Mouse (Mus musculus) CH12.LX (cell line): ENCODE results near the gene Pfkfb4. TPM values are rescaled to one million over a fixed set of nuclear protein-coding genes. Genes with fewer than 3 reads are reported as not detected.

ENCODE experiments used
- DNase-seq: peaks from one replicate; pipeline ENCODE4 v3.0.0-alpha.2; 2013; ENCODE audit errors: extremely low read depth
- H3K27ac ChIP-seq: 2 replicates; pipeline ENCODE4 v1.5.1; 2012; ENCODE audit warnings: low read depth, mild to moderate bottlenecking, control low read depth, moderate library complexity; ENCODE audit not compliant: insufficient read depth
- H3K27me3 ChIP-seq: replicated peaks from 2 replicates; pipeline ENCODE3; 2012; ENCODE audit warnings: inconsistent platforms
- H3K36me3 ChIP-seq, 2 experiments: replicated peaks in 1 of 2; 2 replicates each; pipeline versions ENCODE3 to v1.6.1; 2012; ENCODE audit warnings: inconsistent platforms in 1 of 2, low read length in 1 of 2, mild to moderate bottlenecking in 1 of 2, mixed read lengths in 1 of 2, moderate library complexity in 1 of 2; ENCODE audit not compliant: control insufficient read depth in 1 of 2, insufficient read depth in 1 of 2
- H3K4me1 ChIP-seq, 2 experiments: 2 replicates each; pipeline ENCODE4 v1.6.1; 2012; ENCODE audit warnings: inconsistent platforms in 1 of 2, moderate library complexity in 1 of 2; ENCODE audit not compliant: insufficient read depth in 2 of 2, control insufficient read depth in 1 of 2
- H3K4me2 ChIP-seq: 2 replicates; pipeline ENCODE4 v1.6.1; 2012; ENCODE audit warnings: low read depth, mild to moderate bottlenecking, control low read depth; ENCODE audit not compliant: poor library complexity, insufficient read depth, severe bottlenecking
- H3K4me3 ChIP-seq, 3 experiments: fragments of 150-350 bp in 1 of 3; sonication (generic) in 1 of 3; replicated peaks in 1 of 3; 2 replicates each; pipeline versions ENCODE3 to v1.5.1; 2011 to 2012; ENCODE audit warnings: low read depth in 2 of 3, low read length in 2 of 3, mild to moderate bottlenecking in 2 of 3, moderate library complexity in 2 of 3, control low read depth in 1 of 3, improper control_type of control experiment in 1 of 3, inconsistent platforms in 1 of 3, mixed read lengths in 1 of 3; ENCODE audit not compliant: poor library complexity in 1 of 3
- H3K79me2 ChIP-seq: replicated peaks from 2 replicates; pipeline ENCODE4 v1.6.1; 2012; ENCODE audit warnings: mild to moderate bottlenecking, moderate library complexity; ENCODE audit not compliant: control insufficient read depth, poor library complexity, insufficient read depth, severe bottlenecking; ENCODE audit errors: extremely low read depth
- H3K9ac ChIP-seq: 2 replicates; pipeline ENCODE4 v1.6.1; 2012; ENCODE audit warnings: low read depth, mild to moderate bottlenecking, control low read depth, moderate library complexity; ENCODE audit not compliant: insufficient read depth
- H3K9me3 ChIP-seq: replicated peaks from 2 replicates; pipeline ENCODE3; 2012; ENCODE audit warnings: low read length, inconsistent platforms, mixed read lengths
- BHLHE40 ChIP-seq: IDR thresholded peaks from 2 replicates; pipeline ENCODE4 v1.6.1; 2011; ENCODE audit warnings: mild to moderate bottlenecking, low read depth, low read length, improper control_type of control experiment
- CHD1 ChIP-seq: IDR thresholded peaks from 2 replicates; pipeline ENCODE4 v1.6.1; 2012; ENCODE audit warnings: low read depth, low read length, improper control_type of control experiment, inconsistent platforms
- CTCF ChIP-seq, 2 experiments: IDR thresholded peaks in 1 of 2; conservative IDR thresholded peaks in 1 of 2; 2 replicates each; pipeline ENCODE4 v1.5.1; 2011 to 2012; ENCODE audit warnings: low read depth in 2 of 2, low read length in 2 of 2, improper control_type of control experiment in 1 of 2, inconsistent platforms in 1 of 2, mild to moderate bottlenecking in 1 of 2, moderate library complexity in 1 of 2
- E2F4 ChIP-seq: IDR thresholded peaks from 2 replicates; pipeline ENCODE4 v1.6.1; 2011; ENCODE audit warnings: low read depth, low read length, improper control_type of control experiment; ENCODE audit not compliant: insufficient replicate concordance
- ELF1 ChIP-seq: IDR thresholded peaks from 2 replicates; pipeline ENCODE4 v1.6.1; 2014; ENCODE audit warnings: low read depth, mild to moderate bottlenecking, inconsistent platforms, low read length, improper control_type of control experiment
- EP300 ChIP-seq: IDR thresholded peaks from 2 replicates; pipeline ENCODE4 v1.6.1; 2011; ENCODE audit warnings: low read length, improper control_type of control experiment
- ETS1 ChIP-seq: conservative IDR thresholded peaks from 2 replicates; pipeline ENCODE4 v1.6.1; 2012; ENCODE audit warnings: low read depth, mild to moderate bottlenecking, inconsistent platforms, low read length, improper control_type of control experiment, moderate library complexity
- GABPA ChIP-seq: IDR thresholded peaks from 2 replicates; pipeline ENCODE4 v1.6.1; 2012; ENCODE audit warnings: low read depth, low read length, improper control_type of control experiment, inconsistent platforms; ENCODE audit not compliant: insufficient replicate concordance
- HCFC1 ChIP-seq: IDR thresholded peaks from 2 replicates; pipeline ENCODE4 v1.6.1; 2012; ENCODE audit warnings: low read depth, mild to moderate bottlenecking, inconsistent platforms, low read length, improper control_type of control experiment
- IRF4 ChIP-seq: IDR thresholded peaks from 2 replicates; pipeline ENCODE4 v1.6.1; 2014; ENCODE audit warnings: low read depth, mild to moderate bottlenecking, inconsistent platforms, low read length, improper control_type of control experiment
- JUN ChIP-seq: IDR thresholded peaks from 2 replicates; pipeline ENCODE4 v1.6.1; 2011; ENCODE audit warnings: low read depth, mild to moderate bottlenecking, low read length, improper control_type of control experiment, moderate library complexity; ENCODE audit not compliant: insufficient read depth
- JUND ChIP-seq: conservative IDR thresholded peaks from 2 replicates; pipeline ENCODE4 v1.6.1; 2011; ENCODE audit warnings: low read depth, low read length, improper control_type of control experiment
- KAT2A ChIP-seq: IDR thresholded peaks from 2 replicates; pipeline ENCODE4 v1.6.1; 2012; ENCODE audit warnings: low read length, improper control_type of control experiment, inconsistent platforms; ENCODE audit not compliant: insufficient replicate concordance
- MAFK ChIP-seq: IDR thresholded peaks from 2 replicates; pipeline ENCODE4 v1.6.1; 2011; ENCODE audit warnings: low read length, improper control_type of control experiment; ENCODE audit not compliant: insufficient replicate concordance
- MAX ChIP-seq: IDR thresholded peaks from 2 replicates; pipeline ENCODE4 v1.6.1; 2011; ENCODE audit warnings: low read length, improper control_type of control experiment
- MAZ ChIP-seq: IDR thresholded peaks from 2 replicates; pipeline ENCODE4 v1.6.1; 2012; ENCODE audit warnings: low read depth, mild to moderate bottlenecking, inconsistent platforms, low read length, improper control_type of control experiment, moderate library complexity
- MEF2A ChIP-seq: IDR thresholded peaks from 2 replicates; pipeline ENCODE4 v1.6.1; 2014; ENCODE audit warnings: low read depth, mild to moderate bottlenecking, inconsistent platforms, low read length, improper control_type of control experiment, borderline replicate concordance
- MXI1 ChIP-seq: IDR thresholded peaks from 2 replicates; pipeline ENCODE4 v1.6.1; 2011; ENCODE audit warnings: mild to moderate bottlenecking, low read depth, low read length, improper control_type of control experiment
- MYC ChIP-seq: IDR thresholded peaks from 2 replicates; pipeline ENCODE4 v1.6.1; 2011; ENCODE audit warnings: low read depth, mild to moderate bottlenecking, improper control_type of control experiment, low read length
- NELFE ChIP-seq: IDR thresholded peaks from 2 replicates; pipeline ENCODE4 v1.6.1; 2011; ENCODE audit warnings: low read depth, low read length, improper control_type of control experiment
- PAX5 ChIP-seq: IDR thresholded peaks from 2 replicates; pipeline ENCODE4 v1.6.1; 2012; ENCODE audit warnings: low read length, inconsistent platforms, mixed read lengths
- RCOR1 ChIP-seq: conservative IDR thresholded peaks from 2 replicates; pipeline ENCODE4 v1.6.1; 2012; ENCODE audit warnings: low read depth, mild to moderate bottlenecking, inconsistent platforms, low read length, improper control_type of control experiment
- SIN3A ChIP-seq: IDR thresholded peaks from 2 replicates; pipeline ENCODE4 v1.6.1; 2012; ENCODE audit warnings: low read length, improper control_type of control experiment, inconsistent platforms
- TBP ChIP-seq: conservative IDR thresholded peaks from 2 replicates; pipeline ENCODE4 v1.6.1; 2011; ENCODE audit warnings: low read depth, low read length, improper control_type of control experiment
- TCF12 ChIP-seq: IDR thresholded peaks from 2 replicates; pipeline ENCODE4 v1.6.1; 2014; ENCODE audit warnings: low read depth, mild to moderate bottlenecking, inconsistent platforms, low read length, improper control_type of control experiment
- UBTF ChIP-seq: IDR thresholded peaks from 2 replicates; pipeline ENCODE4 v1.6.1; 2012; ENCODE audit warnings: low read depth, mild to moderate bottlenecking, inconsistent platforms, low read length, improper control_type of control experiment, moderate library complexity
- USF2 ChIP-seq: conservative IDR thresholded peaks from 2 replicates; pipeline ENCODE4 v1.6.1; 2011; ENCODE audit warnings: low read depth, low read length, improper control_type of control experiment
- ZC3H11A ChIP-seq: IDR thresholded peaks from 2 replicates; pipeline ENCODE4 v1.6.1; 2012; ENCODE audit warnings: low read depth, mild to moderate bottlenecking, inconsistent platforms, low read length, improper control_type of control experiment
- ZKSCAN1 ChIP-seq: IDR thresholded peaks from 2 replicates; pipeline ENCODE4 v1.6.1; 2012; ENCODE audit warnings: low read depth, inconsistent platforms, low read length, improper control_type of control experiment, borderline replicate concordance
- ZNF384 ChIP-seq: IDR thresholded peaks from 2 replicates; pipeline ENCODE4 v1.6.1; 2012; ENCODE audit warnings: low read depth, low read length, improper control_type of control experiment, inconsistent platforms
- dilution Hi-C: fragments of 300-500 bp; cut with MboI; formaldehyde crosslinking; loops from 2 replicates; pipeline ENCODE4 v1.14.3; 2020; ENCODE audit warnings: low sequenced_read_pairs; ENCODE audit not compliant: extremely low pct_unique_long_range_greater_than_20kb, extremely low pct_ligation_motif_present
- in situ Hi-C: fragments of 300-500 bp; cut with MboI; formaldehyde crosslinking; loops from 3 replicates; pipeline ENCODE4 v1.14.3; 2019; ENCODE audit warnings: low sequenced_read_pairs, low pct_ligation_motif_present, low pct_unique_long_range_greater_than_20kb, mixed read lengths
- polyA plus RNA-seq: library from polyadenylated mRNA; unstranded; fragments of >175 nt; gene quantifications from 2 replicates; pipeline ENCODE4 v1.2.1, GENCODE M21; 2012; ENCODE audit warnings: low read depth; ENCODE audit not compliant: insufficient read length
- total RNA-seq, 2 experiments: library from RNA; depleted of rRNA; stranded (reverse); fragments of 300-350 nt in 1 of 2; fragments of >200 nt in 1 of 2; gene quantifications; 2 replicates each; pipeline ENCODE4 v1.2.3; 2012 to 2014

The Pfkfb4 gene
- total and polyA plus RNA-seq, 3 experiments, result 5.1 to 6.7 (median 5.9) TPM

GRCm38 (mm10) chr9:109054712-109055111, 63.1 kb downstream of the Pfkfb4 start:
- H3K9me3 ChIP-seq, result no peaks in the 10 kb centered on the region
- H3K27ac ChIP-seq, result peak overlapping the region; percentile 75; the same call in 1 of the 2 replicates
- peaks cover 61% of the 10 kb centered on the region for H3K79me2 ChIP-seq
- peaks cover 29 to 40% of the 10 kb centered on the region in 2 experiments for H3K36me3 ChIP-seq
- no peaks in the 10 kb centered on the region for H3K27me3 ChIP-seq
- H3K9ac ChIP-seq, result peak overlapping the region; percentile 60; the same call in 1 of the 2 replicates
- peak overlapping the region; percentile 88 for H3K4me2 ChIP-seq
- peaks cover 35 to 67% of the 10 kb centered on the region in 2 experiments for H3K4me1 ChIP-seq
- peak overlapping the region; percentile 47 to 51 (median 50) for H3K4me3 ChIP-seq
- DNase-seq, result peak; percentile 85
- dilution Hi-C loops, result no loop called here
- in situ Hi-C loops, result no loop called here
- TF ChIP-seq CHD1 (no peak), MAX (0 out of 2 replicates have a peak, but pooled peaks have one; percentile 19), ELF1 (peak; percentile 83), TCF12 (peak; percentile 52), MAFK (0 out of 2 replicates have a peak, but pooled peaks have one; percentile 29), ZNF384 (peak; percentile 89), PAX5 (no peak), MAZ (peak; percentile 66; the same call in 1 of the 2 replicates), KAT2A (no peak), EP300 (0 out of 2 replicates have a peak, but pooled peaks have one; percentile 37), JUN (0 out of 2 replicates have a peak, but pooled peaks have one; percentile 14), JUND (0 out of 2 replicates have a peak, but pooled peaks have one; percentile 28), GABPA (no peak), IRF4 (peak; percentile 53), MXI1 (peak; percentile 63; the same call in 1 of the 2 replicates), HCFC1 (peak; percentile 63), BHLHE40 (0 out of 2 replicates have a peak, but pooled peaks have one; percentile 2), ZKSCAN1 (no peak), TBP (0 out of 2 replicates have a peak, but pooled peaks have one; percentile 47), MEF2A (0 out of 2 replicates have a peak, but pooled peaks have one; percentile 55), ETS1 (peak; percentile 67), SIN3A (peak; percentile 92), RCOR1 (0 out of 2 replicates have a peak, but pooled peaks have one; percentile 21), MYC (peak; percentile 69), ZC3H11A (no peak), E2F4 (no peak), NELFE (no peak), UBTF (no peak), USF2 (no peak), CTCF (conservative IDR thresholded peaks at IDR 0.05 in 1 of 2, IDR thresholded peaks at IDR 0.05 in 1 of 2; ENCODE audit: low read depth in 2 of 2, low read length in 2 of 2) (no peak)
